Mouse (Mus musculus) erythroblast, adult 5-6 weeks (primary cell): Measurements from ENCODE around the gene Hist1h2bm. TPM values are rescaled to one million over a fixed set of nuclear protein-coding genes. Genes with fewer than 3 reads are reported as not detected.

ENCODE experiments used
- ATAC-seq: replicated peaks from 2 replicates; pipeline ENCODE4 v1.8.0; 2016; ENCODE audit warnings: moderate number of reproducible peaks, mild to moderate bottlenecking, moderate TSS enrichment, inconsistent platforms; ENCODE audit not compliant: poor library complexity, low FRiP score, severe bottlenecking
- total RNA-seq, 2 experiments: library from RNA; stranded (forward) in 1 of 2; stranded (reverse) in 1 of 2; fragments of 150-400 nt in 1 of 2; fragments of 200-764, 138-1000 nt in 1 of 2; gene quantifications; 2 replicates each; pipeline versions ENCODE4 v1.2.3 to v1.2.4; 2015 to 2017; ENCODE audit warnings: low replicate concordance in 2 of 2

Hist1h2bm gene
- total RNA-seq (2015; ENCODE audit: low replicate concordance) (65.8 and 82.8 TPM in 2 replicates), total RNA-seq (2017; ENCODE audit: low replicate concordance) (254 and 277 TPM in 2 replicates)

- ATAC-seq = peak; percentile 86
These were observed at the start of gene Hist1h2bm for GRCm38 (mm10) chr13:21721757-21722372. TSS of gene Hist1h2bm (plus strand) at chr13:21722044.

GRCm38 (mm10) chr13:21677305-21677704 lies 44.5 kb upstream of the Hist1h2bm start, which contains the start of gene Olfr1360:
TSS of gene Olfr1360 (minus strand) at chr13:21677405.
- no peak for ATAC-seq

GRCm38 (mm10) chr13:21697811-21698210 lies 24.0 kb upstream of the Hist1h2bm start, which contains the start of gene Olfr1359:
TSS of gene Olfr1359 (plus strand) at chr13:21698111.
- ATAC-seq = no peak

- ATAC-seq = no peak
These were observed 15.2 kb upstream of the Hist1h2bm start for GRCm38 (mm10) chr13:21706669-21707068.

- peak; percentile 89 for ATAC-seq
These were observed 11.7 kb upstream of the Hist1h2bm start for GRCm38 (mm10) chr13:21710031-21710711.

GRCm38 (mm10) chr13:21710821-21711525 lies 10.9 kb upstream of the Hist1h2bm start:
- ATAC-seq = peak; percentile 46

- no peak for ATAC-seq
These were observed 10.1 kb upstream of the Hist1h2bm start for GRCm38 (mm10) chr13:21711698-21712097.

GRCm38 (mm10) chr13:21714725-21715124 lies 7.1 kb upstream of the Hist1h2bm start:
- peak; percentile 35 for ATAC-seq

GRCm38 (mm10) chr13:21715131-21715863 lies 6.5 kb upstream of the Hist1h2bm start:
- ATAC-seq = peak; percentile 14; the same call in 1 of the 2 replicates

GRCm38 (mm10) chr13:21715864-21716539 lies 5.8 kb upstream of the Hist1h2bm start, which contains the start of the genes Hist1h2bl and Hist1h2ai:
TSS of gene Hist1h2bl (minus strand) at chr13:21716143.
TSS of gene Hist1h2ai (plus strand) at chr13:21716422.
- peak; percentile 79 for ATAC-seq

- peak; percentile 12 for ATAC-seq
These were observed 5.1 kb upstream of the Hist1h2bm start for GRCm38 (mm10) chr13:21716540-21717391.

- ATAC-seq = peak; percentile 50
These were observed 4.2 kb upstream of the Hist1h2bm start, which contains the start of gene Hist1h3h for GRCm38 (mm10) chr13:21717397-21718357. TSS of gene Hist1h3h (plus strand) at chr13:21717659.

GRCm38 (mm10) chr13:21718381-21719080 lies 3.3 kb upstream of the Hist1h2bm start:
- 0 out of 2 replicates have a peak, but pooled peaks have one; percentile 0 for ATAC-seq

GRCm38 (mm10) chr13:21721107-21721756 lies 612 bp upstream of the Hist1h2bm start:
- peak; percentile 21; the same call in 1 of the 2 replicates for ATAC-seq

GRCm38 (mm10) chr13:21722373-21722925 lies 605 bp downstream of the Hist1h2bm start:
- no peak for ATAC-seq
